Comparison of ENCODE assay signal across 7 mouse cellular contexts in genomic region chr11:88159389-88159788, GRCm38 (mm10). TPM values are rescaled to one million over a fixed set of nuclear protein-coding genes. Genes with fewer than 3 reads are reported as not detected.
DNase-seq lines count a peak whose midpoint lies in the region; ATAC-seq and TF ChIP-seq lines count a peak whose summit lies in the region.

No protein-coding gene starts in this region.

- H3K27ac ChIP-seq in midbrain, embryonic 10.5 days (replicated peaks) = peak overlapping the region; percentile 60
- no peak overlapping the region for H3K27ac ChIP-seq in midbrain, embryonic 15.5 days
- peak overlapping the region; percentile 92 for H3K27ac ChIP-seq in heart, embryonic 12.5 days (ENCODE audit: poor library complexity, severe bottlenecking)
- peak overlapping the region; percentile 36 for H3K27ac ChIP-seq in intestine, postnatal 0 days (ENCODE audit: low read depth, low read length)
- H3K27ac ChIP-seq in stomach, embryonic 16.5 days (ENCODE audit: low read length) = peak overlapping the region; percentile 98

- no peaks in the 10 kb centered on the region for H3K9me3 ChIP-seq in midbrain, embryonic 10.5 days (replicated peaks)
- no peaks in the 10 kb centered on the region for H3K9me3 ChIP-seq in midbrain, embryonic 15.5 days
- no peaks in the 10 kb centered on the region for H3K9me3 ChIP-seq in heart, embryonic 12.5 days (replicated peaks)
- H3K9me3 ChIP-seq in intestine, postnatal 0 days (ENCODE audit: control insufficient read depth) = no peaks in the 10 kb centered on the region
- H3K9me3 ChIP-seq in stomach, embryonic 16.5 days (replicated peaks; ENCODE audit: control insufficient read depth, low read length) = no peaks in the 10 kb centered on the region

- H3K27me3 ChIP-seq in midbrain, embryonic 10.5 days (ENCODE audit: low read depth, poor library complexity, severe bottlenecking) = peaks cover 17% of the 10 kb centered on the region; the same call in 1 of the 2 replicates
- H3K27me3 ChIP-seq in midbrain, embryonic 15.5 days (replicated peaks) = no peaks in the 10 kb centered on the region
- no peaks in the 10 kb centered on the region for H3K27me3 ChIP-seq in heart, embryonic 12.5 days (replicated peaks)
- H3K27me3 ChIP-seq in intestine, postnatal 0 days (replicated peaks; ENCODE audit: control insufficient read depth, insufficient read depth, low read length) = no peaks in the 10 kb centered on the region
- H3K27me3 ChIP-seq in stomach, embryonic 16.5 days (ENCODE audit: control insufficient read depth, insufficient read depth, low read length) = no peaks in the 10 kb centered on the region

- no peak for ATAC-seq in midbrain, embryonic 15.5 days (replicated peaks)
- no peak for ATAC-seq in heart, embryonic 12.5 days (ENCODE audit: insufficient number of reproducible peaks, low FRiP score)
- no peak for ATAC-seq in intestine, postnatal 0 days
- no peak for ATAC-seq in stomach, embryonic 16.5 days (ENCODE audit: insufficient read depth, low FRiP score)
- ATAC-seq in megakaryocyte-erythroid progenitor cell, adult 5-6 weeks (replicated peaks; ENCODE audit: low FRiP score, low TSS enrichment, poor library complexity, severe bottlenecking) = no peak
- ATAC-seq in CD4-positive, CD25-positive, alpha-beta regulatory T cell, adult 4 months = no peak

- peaks cover 12% of the 10 kb centered on the region; the same call in 1 of the 2 replicates for H3K36me3 ChIP-seq in midbrain, embryonic 10.5 days
- H3K36me3 ChIP-seq in midbrain, embryonic 15.5 days (replicated peaks) = no peaks in the 10 kb centered on the region
- no peaks in the 10 kb centered on the region for H3K36me3 ChIP-seq in heart, embryonic 12.5 days
- H3K36me3 ChIP-seq in intestine, postnatal 0 days (ENCODE audit: control insufficient read depth, insufficient read depth) = no peaks in the 10 kb centered on the region
- no peaks in the 10 kb centered on the region for H3K36me3 ChIP-seq in stomach, embryonic 16.5 days (ENCODE audit: control insufficient read depth, insufficient read depth, low read length)

- peaks cover 86% of the 10 kb centered on the region for H3K4me1 ChIP-seq in midbrain, embryonic 10.5 days
- H3K4me1 ChIP-seq in midbrain, embryonic 15.5 days = peaks cover 44% of the 10 kb centered on the region
- H3K4me1 ChIP-seq in heart, embryonic 12.5 days (replicated peaks) = peaks cover 81% of the 10 kb centered on the region
- 0 out of 2 replicates have a peak, but pooled peaks cover 4% of the 10 kb centered on the region for H3K4me1 ChIP-seq in intestine, postnatal 0 days (replicated peaks; ENCODE audit: control insufficient read depth, insufficient read depth, low read length)
- peaks cover 67% of the 10 kb centered on the region for H3K4me1 ChIP-seq in stomach, embryonic 16.5 days (ENCODE audit: control insufficient read depth, insufficient read depth, low read length)

- WGBS in midbrain, embryonic 10.5 days = 83% methylated on average over 11 of the region's 11 CpGs
- WGBS in midbrain, embryonic 15.5 days = 75% methylated on average over 11 of the region's 11 CpGs
- WGBS in heart, embryonic 12.5 days = 56% methylated on average over 11 of the region's 11 CpGs
- WGBS in intestine, postnatal 0 days = 66% methylated on average over 11 of the region's 11 CpGs
- 51% methylated on average over 11 of the region's 11 CpGs for WGBS in stomach, embryonic 16.5 days

- DNase-seq in midbrain, embryonic 10.5 days (ENCODE audit: low spot score) = no peak

- TF ChIP-seq CTCF in intestine, postnatal 0 days (IDR thresholded peaks at IDR 0.05; ENCODE audit: low read depth) = no peak

- H3K4me2 ChIP-seq in midbrain, embryonic 15.5 days = no peak overlapping the region
- H3K4me2 ChIP-seq in heart, embryonic 12.5 days = 0 out of 2 replicates have a peak overlapping the region, but pooled peaks have one; percentile 16
- no peak overlapping the region for H3K4me2 ChIP-seq in intestine, postnatal 0 days (replicated peaks; ENCODE audit: low read depth)
- no peak overlapping the region for H3K4me2 ChIP-seq in stomach, embryonic 16.5 days (ENCODE audit: low read depth, low read length)

- no peak overlapping the region for H3K4me3 ChIP-seq in midbrain, embryonic 10.5 days
- H3K4me3 ChIP-seq in midbrain, embryonic 15.5 days = no peak overlapping the region
- no peak overlapping the region for H3K4me3 ChIP-seq in heart, embryonic 12.5 days
- no peak overlapping the region for H3K4me3 ChIP-seq in intestine, postnatal 0 days (ENCODE audit: low read depth, low read length)
- H3K4me3 ChIP-seq in stomach, embryonic 16.5 days (replicated peaks; ENCODE audit: low read length) = no peak overlapping the region

- no peak overlapping the region for H3K9ac ChIP-seq in midbrain, embryonic 15.5 days
- H3K9ac ChIP-seq in heart, embryonic 12.5 days = peak overlapping the region; percentile 50
- H3K9ac ChIP-seq in intestine, postnatal 0 days (ENCODE audit: low read depth, low read length) = no peak overlapping the region
- no peak overlapping the region; the same call in 1 of the 2 replicates for H3K9ac ChIP-seq in stomach, embryonic 16.5 days (ENCODE audit: low read length)

RNA-seq across cellular contexts. Expression of gene Mrps23, which starts 44.8 kb away (rescaled TPM):
- 70.6 and 78.8 TPM in 2 replicates for polyA plus RNA-seq in midbrain, embryonic 10.5 days (2016; fragmentation: Nextera tagmentation; extraction: Ambion mirVana)
- 60.6 and 62.4 TPM in 2 replicates for polyA plus RNA-seq in midbrain, embryonic 15.5 days (2015; fragmentation: Nextera tagmentation; extraction: Ambion mirVana)
- 79.2 and 81.4 TPM in 2 replicates for polyA plus RNA-seq in heart, embryonic 12.5 days (2016; fragmentation: Nextera tagmentation; extraction: Ambion mirVana)
- polyA plus RNA-seq in intestine, postnatal 0 days (2015; fragmentation: Nextera tagmentation; extraction: Ambion mirVana) = 54.1 and 59.1 TPM in 2 replicates
- polyA plus RNA-seq in stomach, embryonic 16.5 days (2015; fragmentation: Nextera tagmentation; extraction: Ambion mirVana) = 50.1 and 57.9 TPM in 2 replicates
- total RNA-seq in megakaryocyte-erythroid progenitor cell, adult 5-6 weeks (2014; fragmentation: Nextera tagmentation) = 78.6 and 78.8 TPM in 2 replicates
- 58.9 and 154 TPM in 2 replicates for total RNA-seq in megakaryocyte-erythroid progenitor cell, adult 5-6 weeks (2017)
- 100 to 1,000 TPM in 1 of 2 experiments, 10 to 100 TPM in 1; 79.7 to 103 TPM for polyA plus RNA-seq in CD4-positive, CD25-positive, alpha-beta regulatory T cell, adult 4 months (2017; shearing (Covaris generic))
